Mouse (Mus musculus): ENCODE results near the gene Zbtb18. TPM values are rescaled to one million over a fixed set of nuclear protein-coding genes. Genes with fewer than 3 reads are reported as not detected.

Zbtb18 gene
- total and polyA plus RNA-seq, 3 experiments, result 8.4 to 16.9 (median 10.0) TPM

DNA sequence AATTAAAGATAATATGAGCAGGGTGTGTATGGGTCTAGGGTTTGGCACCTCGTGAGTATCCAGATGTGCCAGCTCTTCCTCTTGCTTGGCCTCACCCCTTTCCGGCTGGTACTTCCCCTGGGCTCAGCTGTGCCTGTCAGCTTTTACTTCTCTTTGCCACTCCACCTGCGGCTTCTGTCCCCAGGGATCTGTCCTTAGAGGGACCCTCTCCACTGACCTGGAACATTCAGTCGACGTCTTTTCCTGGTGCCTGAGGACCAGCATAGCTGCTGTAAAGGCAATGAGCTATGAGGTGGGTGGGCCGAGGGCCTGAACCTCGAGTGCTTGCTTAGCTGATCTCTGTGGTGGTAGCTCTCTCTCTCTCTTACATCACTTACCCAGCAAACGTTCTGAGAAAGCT lies 25.0 kb downstream of the Zbtb18 start:
- in situ Hi-C loops (cut with MboI; ENCODE audit: low pct_ligation_motif_present, low pct_unique_long_range_greater_than_20kb, low sequenced_read_pairs) (no loop called here), dilution Hi-C loops (cut with MboI; ENCODE audit: extremely low pct_ligation_motif_present, extremely low pct_unique_long_range_greater_than_20kb, low sequenced_read_pairs) (no loop called here)
- Histone ChIP-seq H3K4me2 (ENCODE audit: insufficient read depth, low read depth, poor library complexity, severe bottlenecking) (peak overlapping the region; percentile 44), H3K79me2 (replicated peaks; ENCODE audit: control insufficient read depth, extremely low read depth, insufficient read depth, poor library complexity, severe bottlenecking) (no peaks in the 10 kb centered on the region), H3K9me3 (replicated peaks; ENCODE audit: low read length) (peaks cover 19% of the 10 kb centered on the region), H3K27ac (ENCODE audit: insufficient read depth, low read depth) (no peak overlapping the region), H3K9ac (ENCODE audit: insufficient read depth, low read depth) (no peak overlapping the region), H3K4me1 (ENCODE audit: control insufficient read depth in 1 of 2, insufficient read depth in 2 of 2) (peaks cover 29 to 71% of the 10 kb centered on the region in 2 experiments), H3K36me3 (replicated peaks in 1 of 2; ENCODE audit: control insufficient read depth in 1 of 2, insufficient read depth in 1 of 2, low read length in 1 of 2) (no peaks in the 10 kb centered on the region), H3K4me3 (replicated peaks in 1 of 3; ENCODE audit: low read depth in 2 of 3, low read length in 2 of 3, poor library complexity in 1 of 3) (no peak overlapping the region), H3K27me3 (replicated peaks) (no peaks in the 10 kb centered on the region)
- peak; percentile 95 for DNase-seq (ENCODE audit: extremely low read depth)
- TF ChIP-seq EP300 (IDR thresholded peaks at IDR 0.05; ENCODE audit: low read length), result peak; percentile 86
- peak; percentile 47; the same call in 1 of the 2 replicates for TF ChIP-seq MAX (IDR thresholded peaks at IDR 0.05; ENCODE audit: low read length)
- TF ChIP-seq KAT2A (IDR thresholded peaks at IDR 0.05; ENCODE audit: insufficient replicate concordance, low read length), result 0 out of 2 replicates have a peak, but pooled peaks have one; percentile 41
- TF ChIP-seq TCF12 (IDR thresholded peaks at IDR 0.05; ENCODE audit: low read depth, low read length), result peak; percentile 93
- no peak for TF ChIP-seq ELF1 (IDR thresholded peaks at IDR 0.05; ENCODE audit: low read depth, low read length)
- no peak for TF ChIP-seq CTCF (conservative IDR thresholded peaks at IDR 0.05 in 1 of 2, IDR thresholded peaks at IDR 0.05 in 1 of 2; ENCODE audit: low read depth in 2 of 2, low read length in 2 of 2)
- peak; percentile 71; the same call in 1 of the 2 replicates for TF ChIP-seq MEF2A (IDR thresholded peaks at IDR 0.05; ENCODE audit: borderline replicate concordance, low read depth, low read length)
- no peak for TF ChIP-seq ZKSCAN1 (IDR thresholded peaks at IDR 0.05; ENCODE audit: borderline replicate concordance, low read depth, low read length)
- TF ChIP-seq RAD21 (IDR thresholded peaks at IDR 0.05; ENCODE audit: low read depth, low read length), result no peak; the same call in 1 of the 2 replicates
- no peak for TF ChIP-seq ZMIZ1 (IDR thresholded peaks at IDR 0.05; ENCODE audit: low read depth, low read length)
- TF ChIP-seq PAX5 (IDR thresholded peaks at IDR 0.05; ENCODE audit: low read length), result no peak
- 0 out of 2 replicates have a peak, but pooled peaks have one; percentile 36 for TF ChIP-seq MAFK (IDR thresholded peaks at IDR 0.05; ENCODE audit: insufficient replicate concordance, low read length)
- TF ChIP-seq BHLHE40 (IDR thresholded peaks at IDR 0.05; ENCODE audit: low read depth, low read length), result peak; percentile 80
- peak; percentile 85 for TF ChIP-seq ETS1 (conservative IDR thresholded peaks at IDR 0.05; ENCODE audit: low read depth, low read length)
- peak; percentile 61 for TF ChIP-seq SIN3A (IDR thresholded peaks at IDR 0.05; ENCODE audit: low read length)

DNA sequence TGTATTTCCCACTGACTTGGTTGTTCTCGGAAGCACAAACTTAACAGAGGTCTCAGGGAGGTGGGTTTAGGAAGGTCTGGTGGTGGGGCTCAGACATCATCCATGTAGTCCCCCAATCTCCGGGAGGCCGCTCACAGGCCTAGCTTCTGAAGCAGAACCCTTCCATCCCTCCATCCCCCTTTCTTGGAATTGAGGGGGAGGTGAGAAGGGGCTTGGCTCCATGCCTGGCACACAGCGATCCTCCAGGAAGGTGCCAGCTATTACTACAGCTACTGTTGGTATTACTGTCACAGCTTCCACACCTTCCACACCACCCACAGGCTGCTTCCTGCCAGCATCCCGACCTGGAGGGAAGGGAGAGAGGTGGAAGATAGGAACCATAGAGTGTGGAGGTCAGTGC lies 26.3 kb downstream of the Zbtb18 start:
- dilution Hi-C loops (cut with MboI; ENCODE audit: extremely low pct_ligation_motif_present, extremely low pct_unique_long_range_greater_than_20kb, low sequenced_read_pairs), result no loop called here

More for the DNA sequence above, 26.3 kb downstream of the Zbtb18 start:
- Histone ChIP-seq H3K4me2 (ENCODE audit: insufficient read depth, low read depth, poor library complexity, severe bottlenecking) (no peak overlapping the region), H3K79me2 (replicated peaks; ENCODE audit: control insufficient read depth, extremely low read depth, insufficient read depth, poor library complexity, severe bottlenecking) (no peaks in the 10 kb centered on the region), H3K9me3 (replicated peaks; ENCODE audit: low read length) (peaks cover 17% of the 10 kb centered on the region), H3K9ac (ENCODE audit: insufficient read depth, low read depth) (no peak overlapping the region), H3K4me1 (ENCODE audit: control insufficient read depth in 1 of 2, insufficient read depth in 2 of 2) (peaks cover 29 to 58% of the 10 kb centered on the region in 2 experiments), H3K27ac (ENCODE audit: insufficient read depth, low read depth) (no peak overlapping the region), H3K4me3 (replicated peaks in 1 of 3; ENCODE audit: low read depth in 2 of 3, low read length in 2 of 3, poor library complexity in 1 of 3) (no peak overlapping the region), H3K36me3 (replicated peaks in 1 of 2; ENCODE audit: control insufficient read depth in 1 of 2, insufficient read depth in 1 of 2, low read length in 1 of 2) (no peaks in the 10 kb centered on the region), H3K27me3 (replicated peaks) (no peaks in the 10 kb centered on the region)
- no peak for DNase-seq (ENCODE audit: extremely low read depth)
- in situ Hi-C loops (cut with MboI; ENCODE audit: low pct_ligation_motif_present, low pct_unique_long_range_greater_than_20kb, low sequenced_read_pairs), result no loop called here
- TF ChIP-seq NELFE (IDR thresholded peaks at IDR 0.05; ENCODE audit: low read depth, low read length) (no peak), MEF2A (IDR thresholded peaks at IDR 0.05; ENCODE audit: borderline replicate concordance, low read depth, low read length) (no peak), ZNF384 (IDR thresholded peaks at IDR 0.05; ENCODE audit: low read depth, low read length) (no peak), UBTF (IDR thresholded peaks at IDR 0.05; ENCODE audit: low read depth, low read length) (no peak), ETS1 (conservative IDR thresholded peaks at IDR 0.05; ENCODE audit: low read depth, low read length) (no peak)
